In genomic region chr5:113906958-113907735, GRCm38 (mm10) we compare ENCODE assay signal across 8 mouse cellular contexts. TPM values are rescaled to one million over a fixed set of nuclear protein-coding genes. Genes with fewer than 3 reads are reported as not detected.
DNase-seq lines count a peak whose midpoint lies in the region; ATAC-seq and TF ChIP-seq lines count a peak whose summit lies in the region.

No protein-coding gene starts in this region.

- H3K27ac ChIP-seq in brown adipose tissue, adult 24 weeks (replicated peaks; ENCODE audit: low read depth, low read length) = peak overlapping the region; percentile 81
- H3K27ac ChIP-seq in heart, embryonic 14.5 days (replicated peaks in 1 of 2; ENCODE audit: control insufficient read depth in 1 of 2, insufficient read depth in 1 of 2, low read depth in 2 of 2, low read length in 2 of 2) = peak overlapping the region; percentile 91 to 94
- peak overlapping the region; percentile 82 for H3K27ac ChIP-seq in limb, embryonic 14.5 days (replicated peaks; ENCODE audit: low read depth, low read length)
- peak overlapping the region; percentile 96 for H3K27ac ChIP-seq in midbrain, embryonic 14.5 days (replicated peaks; ENCODE audit: low read depth, low read length)

- peak overlapping the region; percentile 88 for H3K4me2 ChIP-seq in heart, embryonic 14.5 days (ENCODE audit: low read length)
- H3K4me2 ChIP-seq in limb, embryonic 14.5 days (replicated peaks; ENCODE audit: low read depth, low read length, severe bottlenecking) = peak overlapping the region; percentile 69
- peak overlapping the region; percentile 85 for H3K4me2 ChIP-seq in midbrain, embryonic 14.5 days (ENCODE audit: low read length)

- WGBS in heart, embryonic 14.5 days = 7% methylated on average over 17 of the region's 17 CpGs
- WGBS in limb, embryonic 14.5 days = 25% methylated on average over 17 of the region's 17 CpGs
- WGBS in midbrain, embryonic 14.5 days = 19% methylated on average over 17 of the region's 17 CpGs

- no peak for TF ChIP-seq POLR2A in limb, embryonic 14.5 days (IDR thresholded peaks at IDR 0.05; ENCODE audit: borderline replicate concordance, extremely low read depth, insufficient read depth, insufficient read length)

- DNase-seq in right cerebral cortex, postnatal 25 days = peak; percentile 23
- DNase-seq in right cerebral cortex, postnatal 4 days = no peak
- no peak for DNase-seq in limb, embryonic 14.5 days (ENCODE audit: low spot score)
- DNase-seq in midbrain, embryonic 14.5 days = peak; percentile 61
- DNase-seq in thymus, postnatal 36 days = peak; percentile 8 to 37
- no peak for DNase-seq in layer of hippocampus, postnatal 10 days (ENCODE audit: low spot score in 2 of 2)

- H3K27me3 ChIP-seq in heart, embryonic 14.5 days (ENCODE audit: control insufficient read depth, insufficient read depth, low read length) = no peaks in the 10 kb centered on the region
- no peaks in the 10 kb centered on the region for H3K27me3 ChIP-seq in limb, embryonic 14.5 days (ENCODE audit: control insufficient read depth, insufficient read depth, low read length)
- no peaks in the 10 kb centered on the region for H3K27me3 ChIP-seq in midbrain, embryonic 14.5 days (ENCODE audit: control insufficient read depth, insufficient read depth, low read length)

- H3K4me3 ChIP-seq in brown adipose tissue, adult 24 weeks (ENCODE audit: insufficient read depth, low read depth, low read length) = peak overlapping the region; percentile 79
- H3K4me3 ChIP-seq in heart, embryonic 14.5 days (ENCODE audit: control insufficient read depth in 1 of 2, insufficient read depth in 1 of 2, low read depth in 1 of 2, low read length in 2 of 2) = peak overlapping the region; percentile 97 to 98
- peak overlapping the region; percentile 92 for H3K4me3 ChIP-seq in limb, embryonic 14.5 days (replicated peaks; ENCODE audit: low read length)
- H3K4me3 ChIP-seq in midbrain, embryonic 14.5 days (replicated peaks; ENCODE audit: low read depth, low read length) = peak overlapping the region; percentile 97

- H3K36me3 ChIP-seq in heart, embryonic 14.5 days (ENCODE audit: control insufficient read depth, insufficient read depth, low read length) = no peaks in the 10 kb centered on the region
- H3K36me3 ChIP-seq in limb, embryonic 14.5 days (ENCODE audit: control insufficient read depth, insufficient read depth, low read length) = no peaks in the 10 kb centered on the region
- no peaks in the 10 kb centered on the region for H3K36me3 ChIP-seq in midbrain, embryonic 14.5 days (ENCODE audit: control insufficient read depth, insufficient read depth, low read length)

- no peak for ATAC-seq in heart, embryonic 14.5 days (ENCODE audit: insufficient number of reproducible peaks, insufficient read depth, low FRiP score, low read depth)
- ATAC-seq in limb, embryonic 14.5 days (ENCODE audit: low FRiP score, low read depth) = no peak
- no peak for ATAC-seq in midbrain, embryonic 14.5 days (ENCODE audit: low FRiP score, low TSS enrichment)

- peak overlapping the region; percentile 88 for H3K9ac ChIP-seq in heart, embryonic 14.5 days (ENCODE audit: low read length)
- peak overlapping the region; percentile 78 for H3K9ac ChIP-seq in limb, embryonic 14.5 days (ENCODE audit: low read depth, low read length, severe bottlenecking)
- peak overlapping the region; percentile 98 for H3K9ac ChIP-seq in midbrain, embryonic 14.5 days (replicated peaks; ENCODE audit: low read length)

- no peaks in the 10 kb centered on the region; the same call in 1 of the 2 replicates for H3K4me1 ChIP-seq in brown adipose tissue, adult 24 weeks (ENCODE audit: control insufficient read depth, insufficient read depth, insufficient read length, low read length)
- peaks cover 25 to 58% of the 10 kb centered on the region in 2 experiments for H3K4me1 ChIP-seq in heart, embryonic 14.5 days (ENCODE audit: control insufficient read depth in 2 of 2, insufficient read depth in 2 of 2, low read length in 2 of 2)
- H3K4me1 ChIP-seq in limb, embryonic 14.5 days (ENCODE audit: control insufficient read depth, insufficient read depth, low read length) = peaks cover 7% of the 10 kb centered on the region
- peaks cover 38% of the 10 kb centered on the region for H3K4me1 ChIP-seq in midbrain, embryonic 14.5 days (ENCODE audit: control insufficient read depth, insufficient read depth, low read length)

- H3K9me3 ChIP-seq in heart, embryonic 14.5 days (ENCODE audit: control insufficient read depth, low read length) = no peaks in the 10 kb centered on the region
- H3K9me3 ChIP-seq in limb, embryonic 14.5 days (ENCODE audit: control insufficient read depth, low read length) = no peaks in the 10 kb centered on the region
- no peaks in the 10 kb centered on the region for H3K9me3 ChIP-seq in midbrain, embryonic 14.5 days (ENCODE audit: control insufficient read depth, low read length)

RNA-seq across cellular contexts. Expression of gene Coro1c, which starts 1.4 kb away (rescaled TPM):
- polyA plus RNA-seq in brown adipose tissue, adult 24 weeks (2012; ENCODE audit: insufficient read depth, insufficient read length, missing spikeins) = 12.6 and 19.9 TPM in 2 replicates
- 84.9 and 88.2 TPM in 2 replicates for polyA plus RNA-seq in heart, embryonic 14.5 days (2014; fragmentation: Nextera tagmentation; extraction: Ambion mirVana)
- polyA plus RNA-seq in limb, embryonic 14.5 days (2012; rRNA removed) = 63.8 and 68.9 TPM in 2 replicates
- polyA plus RNA-seq in limb, embryonic 14.5 days (2014; fragmentation: Nextera tagmentation; extraction: Ambion mirVana) = 92.4 and 96.9 TPM in 2 replicates
- 133 and 201 TPM in 2 replicates for polyA plus RNA-seq in midbrain, embryonic 14.5 days (2014; fragmentation: Nextera tagmentation; extraction: Ambion mirVana)
- total RNA-seq in layer of hippocampus, postnatal 10 days (2021) = 100 to 1,000 TPM; 104 TPM

Comparison
In these comparisons a context has a peak if more than half of its experiments do, and no peak if none do; other contexts are left out.
1. DNase-seq: peak in right cerebral cortex, postnatal 25 days (single experiment), midbrain, embryonic 14.5 days (single experiment) and thymus, postnatal 36 days (2 of 2); none in right cerebral cortex, postnatal 4 days (single experiment), limb, embryonic 14.5 days (single experiment) and layer of hippocampus, postnatal 10 days (0 of 2).
2. Peak in every context shown above with its lines, with median percentiles within 50 percentile points of each other: H3K27ac ChIP-seq, H3K4me3 ChIP-seq, H3K4me2 ChIP-seq and H3K9ac ChIP-seq.